Mouse (Mus musculus) Patski (cell line): ENCODE results near the gene Ppy. TPM values are rescaled to one million over a fixed set of nuclear protein-coding genes. Genes with fewer than 3 reads are reported as not detected.

Experiments
- ATAC-seq: fragments of 100-300 bp; one replicate; pipeline ENCODE4 v1.8.0; 2021
- CTCF ChIA-PET: fragments of 350-600 bp; sonication (Branson Sonifier 250); formaldehyde crosslinking; loops from one replicate; lab custom pipeline; 2022; ENCODE audit warnings: inconsistent platforms; lab: Charles Lee
- POLR2A ChIA-PET: fragments of 350-600 bp; sonication (Branson Sonifier 250); formaldehyde crosslinking; loops from one replicate; lab custom pipeline; 2022; ENCODE audit warnings: antibody characterized with exemption, inconsistent platforms; lab: Charles Lee
- DNase-seq: peaks from one replicate; pipeline ENCODE4 v3.0.0-alpha.2; 2011; ENCODE audit warnings: low read depth, low spot score
- H3K27me3 ChIP-seq: fragments of 371-371 bp; one replicate; pipeline ENCODE4 v1.5.1; 2021
- CTCF ChIP-seq: fragments of 100-300 bp; IDR thresholded peaks from one replicate; pipeline ENCODE4 v1.5.1; 2021
- in situ Hi-C: fragments of 300-500 bp; cut with MboI; formaldehyde crosslinking; loops from 3 replicates; pipeline ENCODE4 v1.11.1; 2018; ENCODE audit warnings: low pct_unique_long_range_greater_than_20kb, mixed read lengths
- polyA plus RNA-seq: library from polyadenylated mRNA; unstranded; gene quantifications from one replicate; pipeline ENCODE4 v1.2.3, GENCODE M21; 2021

Ppy gene
- polyA plus RNA-seq, 1 experiment from 2014 or later: not detected

DNA sequence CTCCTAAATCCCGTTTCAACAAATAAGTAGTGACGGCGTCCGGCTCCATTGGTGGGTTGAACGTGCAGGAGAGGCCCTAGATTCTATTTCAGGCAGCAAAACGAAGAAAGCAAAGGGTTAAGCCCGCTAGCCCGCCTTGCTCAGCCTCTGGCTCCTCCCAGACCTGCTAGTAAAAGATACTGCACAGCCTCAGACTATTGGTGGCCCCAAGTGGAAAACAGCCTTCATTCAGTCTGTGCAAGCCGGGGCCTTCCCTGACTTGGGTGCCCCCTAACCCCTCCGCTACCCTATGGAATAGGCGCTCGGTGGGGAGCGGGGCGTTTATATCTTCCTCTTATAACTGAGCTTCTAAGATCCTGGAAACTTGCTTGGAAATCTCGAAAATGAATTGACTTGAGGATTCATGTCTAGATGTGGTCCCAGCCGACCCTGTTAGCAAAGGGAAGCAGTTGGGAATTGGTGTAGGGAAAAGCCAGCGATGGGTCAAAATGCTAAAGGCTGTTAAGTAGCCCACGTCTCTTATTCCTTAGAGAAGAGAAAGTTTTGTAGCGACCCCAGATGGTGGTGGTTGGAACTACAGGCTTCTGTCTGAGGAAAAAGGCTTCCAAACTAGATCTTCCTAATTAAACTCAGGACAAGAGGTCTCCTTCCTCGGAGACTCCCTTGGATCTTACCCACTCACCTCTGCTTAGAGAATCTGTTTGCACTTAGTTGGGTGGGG lies 11.9 kb downstream of the Ppy start:
- POLR2A ChIA-PET: no interaction called here
- ATAC-seq: peak; percentile 14
- DNase-seq: no peak
- in situ Hi-C loops: no loop called here
- peaks cover 17% of the 10 kb centered on the region for H3K27me3 ChIP-seq
- TF ChIP-seq CTCF: peak; percentile 85
- CTCF ChIA-PET: interaction anchor here (1.6 kb wide), 1 partner anchor 46 kb away, joined by 3 read pairs; no protein-coding TSS in a partner anchor

DNA sequence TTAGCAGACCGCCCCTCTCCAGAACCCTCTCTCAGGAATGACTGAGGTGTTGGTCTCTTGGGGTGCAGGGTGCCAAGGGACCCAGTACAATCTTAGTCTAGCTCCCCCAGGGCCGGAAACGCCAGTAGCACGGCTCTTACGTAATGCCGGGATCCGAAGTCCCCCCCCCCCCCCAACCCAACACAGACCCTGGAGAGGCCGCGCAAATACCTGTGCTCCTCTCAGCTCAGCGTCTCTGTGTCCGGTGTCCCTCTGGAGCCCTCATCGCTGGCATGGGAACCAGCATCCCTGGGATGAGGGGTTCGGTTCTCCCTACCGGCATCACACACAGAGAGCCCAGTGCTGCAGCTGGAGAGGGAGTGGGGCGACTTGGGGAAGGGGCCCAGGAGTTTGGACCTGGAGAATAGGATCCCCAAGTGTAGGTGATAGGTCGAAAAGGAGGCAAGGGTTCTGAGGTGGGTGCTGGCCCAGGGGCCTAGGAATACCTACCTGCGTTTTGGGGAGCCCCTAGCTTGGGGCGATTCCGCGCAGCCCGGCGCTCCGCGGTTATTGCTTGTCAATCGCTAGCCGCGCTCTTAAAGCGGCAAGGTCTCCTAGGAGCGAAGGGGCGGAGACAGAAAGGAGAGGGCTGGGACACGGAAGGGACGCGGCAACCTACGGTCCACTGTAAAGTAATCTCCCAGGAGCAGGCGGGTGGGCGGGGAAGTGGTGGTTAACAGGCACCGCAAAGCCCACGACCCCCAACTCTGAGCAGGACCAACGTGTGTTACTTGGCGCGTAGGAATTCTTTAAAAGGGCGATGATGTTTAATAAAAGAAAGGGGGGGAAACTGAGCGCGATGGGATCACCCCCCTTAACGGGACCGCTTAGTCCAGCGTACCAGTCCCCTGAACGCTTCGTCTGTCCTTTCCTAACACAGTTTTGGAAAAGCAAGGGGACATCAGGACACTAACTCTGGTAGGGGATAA lies 12.9 kb downstream of the Ppy start, which contains the start of gene Mpp2:
Mpp2 (minus strand) TSS at position 585 of the 968 bp plus-strand sequence.
- ChIA-PET CTCF (no interaction called here), POLR2A (interaction anchor here (0.6 kb wide), 1 partner anchor 11 kb away, joined by 3 read pairs; no protein-coding TSS in a partner anchor)
- ATAC-seq (peak; percentile 33), DNase-seq (no peak)
- H3K27me3 ChIP-seq: peaks cover 17% of the 10 kb centered on the region
- TF ChIP-seq CTCF: no peak
- in situ Hi-C loops: no loop called here

DNA sequence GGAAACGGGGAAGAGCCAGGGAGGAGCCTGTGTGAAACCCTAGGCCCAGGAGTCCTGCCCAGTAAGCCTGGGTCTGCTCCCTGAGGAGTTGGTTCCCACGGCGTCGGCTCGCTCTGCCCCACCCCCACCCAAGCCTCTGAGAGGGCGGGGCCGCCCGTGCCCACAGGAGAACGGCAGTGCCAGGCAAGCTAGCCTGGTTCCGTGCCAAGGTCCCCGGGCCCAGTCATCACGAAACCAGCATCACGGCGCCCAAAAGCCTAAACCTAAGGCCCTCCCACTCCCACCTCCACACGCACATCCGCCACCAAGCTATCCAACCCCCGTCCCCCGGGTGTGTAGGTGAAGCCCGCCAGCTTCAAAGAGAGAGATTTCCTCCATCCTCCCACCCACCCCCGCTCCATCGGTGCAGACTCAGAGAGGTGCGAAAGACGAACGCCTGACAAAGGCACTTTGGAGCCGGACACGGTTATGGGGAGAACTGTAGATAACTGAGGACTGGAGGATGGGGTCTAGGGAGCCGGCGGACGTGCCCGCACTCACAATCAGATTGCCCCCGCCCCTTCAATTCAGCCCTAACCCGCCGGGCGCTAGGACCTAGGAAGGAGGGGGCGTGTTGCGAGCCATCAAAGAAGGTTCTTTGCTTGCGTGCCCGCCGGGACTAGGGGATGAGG lies 13.9 kb downstream of the Ppy start:
- DNase-seq (peak; percentile 51), ATAC-seq (peak; percentile 51)
- H3K27me3 ChIP-seq: peaks cover 10% of the 10 kb centered on the region
- in situ Hi-C loops: no loop called here
- ChIA-PET CTCF (interaction anchor here (2.5 kb wide), 1 partner anchor 27 kb away, joined by 9 read pairs; no protein-coding TSS in a partner anchor), POLR2A (interaction anchor here (0.6 to 1.0 kb wide), 3 partner anchors 10 to 1130 kb away, joined by 3 to 4 read pairs (median 3); no protein-coding TSS in a partner anchor)
- TF ChIP-seq CTCF: no peak

DNA sequence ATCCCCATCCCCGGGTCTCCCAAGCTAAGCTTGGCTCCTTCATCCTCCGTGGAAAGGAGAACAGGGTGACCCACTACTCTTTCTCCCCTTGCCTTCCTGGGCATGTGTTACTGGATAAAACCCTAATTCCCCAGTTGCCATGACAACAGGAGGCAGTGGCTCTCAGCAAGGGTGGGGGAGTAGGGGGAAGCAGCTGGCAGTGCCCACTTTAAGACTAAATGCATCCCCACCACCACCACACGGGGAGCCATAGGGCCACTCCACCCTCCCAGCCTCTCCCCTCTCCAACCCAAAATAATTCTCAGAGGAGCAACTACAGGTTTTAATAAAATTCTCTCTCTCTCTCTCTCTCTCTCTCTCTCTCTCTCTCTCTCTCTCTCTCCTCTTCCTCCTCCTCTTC lies 14.8 kb downstream of the Ppy start:
- ChIA-PET CTCF (interaction anchor here (2.5 kb wide), 1 partner anchor 26 kb away, joined by 9 read pairs; no protein-coding TSS in a partner anchor), POLR2A (interaction anchor here (0.6 kb wide), 1 partner anchor 1131 kb away, joined by 3 read pairs; no protein-coding TSS in a partner anchor)
- TF ChIP-seq CTCF: no peak
- in situ Hi-C loops: no loop called here
- peaks cover 2% of the 10 kb centered on the region for H3K27me3 ChIP-seq
- ATAC-seq (no peak), DNase-seq (no peak)

DNA sequence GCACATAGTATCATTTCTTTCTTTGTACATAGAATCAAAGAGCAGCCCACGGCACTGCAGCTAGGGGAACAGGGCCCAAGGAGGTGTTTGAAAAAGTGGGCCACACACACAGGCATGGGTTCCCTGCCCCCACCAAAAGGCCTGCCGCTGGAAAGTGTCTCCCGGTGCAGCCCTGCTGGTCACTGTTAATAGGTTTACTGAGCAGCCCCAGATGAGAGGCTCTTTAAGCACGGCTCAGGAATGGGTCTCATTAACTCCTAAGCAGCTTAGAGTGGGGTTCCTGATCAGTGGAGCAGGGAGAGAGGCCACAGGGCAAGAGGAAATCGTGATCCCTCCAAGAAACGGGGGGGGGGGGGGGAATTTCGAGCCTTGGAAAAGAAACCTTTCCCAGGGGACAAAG lies 17.0 kb downstream of the Ppy start:
- no peak for DNase-seq
- ChIA-PET POLR2A (interaction anchor here (1.3 kb wide), 1 partner anchor 12 kb away, joined by 4 read pairs; no protein-coding TSS in a partner anchor), CTCF (interaction anchor here (2.2 kb wide), 1 partner anchor 16 kb away, joined by 7 read pairs; no protein-coding TSS in a partner anchor)
- in situ Hi-C loops: no loop called here
- H3K27me3 ChIP-seq: no peaks in the 10 kb centered on the region
- no peak for ATAC-seq
- TF ChIP-seq CTCF: no peak

DNA sequence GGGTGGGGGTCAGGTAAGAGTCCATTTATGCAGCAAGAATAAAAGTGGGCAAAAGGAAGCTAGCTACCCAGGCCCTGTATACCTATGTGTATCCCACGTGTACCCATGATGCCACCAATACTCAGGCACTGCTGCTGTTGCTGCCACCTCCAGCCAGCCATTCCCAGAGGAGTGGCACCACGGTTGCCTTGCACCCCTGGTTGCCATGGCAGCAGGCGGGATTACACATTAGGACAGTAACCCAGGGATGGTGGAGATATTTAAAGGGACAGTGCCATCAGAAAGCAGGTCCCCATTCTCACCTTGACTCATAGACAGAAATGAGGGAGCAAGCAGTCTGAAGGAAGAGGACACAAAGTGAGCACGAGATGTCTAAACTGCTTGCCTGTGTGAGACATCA lies 17.9 kb downstream of the Ppy start:
- no peaks in the 10 kb centered on the region for H3K27me3 ChIP-seq
- ATAC-seq: no peak
- in situ Hi-C loops: no loop called here
- DNase-seq: no peak
- no peak for TF ChIP-seq CTCF
- ChIA-PET POLR2A (interaction anchor here (1.3 kb wide), 1 partner anchor 11 kb away, joined by 4 read pairs; no protein-coding TSS in a partner anchor), CTCF (interaction anchor here (2.2 kb wide), 1 partner anchor 15 kb away, joined by 7 read pairs; no protein-coding TSS in a partner anchor)

DNA sequence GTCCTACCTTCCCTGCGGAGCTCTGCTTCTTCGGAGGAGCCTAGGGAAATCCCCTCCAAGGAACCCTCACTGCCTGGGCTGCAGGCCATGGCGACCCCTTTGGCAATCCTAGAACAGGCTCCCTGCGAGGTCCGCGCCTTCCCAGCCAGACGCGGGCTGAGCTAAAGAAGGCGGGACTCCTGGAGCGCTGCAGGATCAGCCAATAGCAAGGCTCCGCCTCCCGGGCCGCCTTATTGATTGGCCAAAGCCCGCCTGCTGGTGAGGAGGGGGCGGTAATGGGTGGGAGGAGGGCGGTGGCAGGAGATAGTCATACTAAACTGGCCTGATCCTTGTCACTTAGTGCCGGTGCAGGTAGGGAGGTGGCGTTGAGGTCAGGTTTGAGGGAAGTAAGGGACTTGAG lies 18.8 kb downstream of the Ppy start:
- TF ChIP-seq CTCF: no peak
- DNase-seq (no peak), ATAC-seq (no peak)
- in situ Hi-C loops: no loop called here
- ChIA-PET POLR2A (interaction anchor here (1.0 kb wide), 1 partner anchor 15 kb away, joined by 6 read pairs; no protein-coding TSS in a partner anchor), CTCF (interaction anchor here (2.0 kb wide), 1 partner anchor 22 kb away, joined by 4 read pairs; no protein-coding TSS in a partner anchor)
- no peaks in the 10 kb centered on the region for H3K27me3 ChIP-seq

DNA sequence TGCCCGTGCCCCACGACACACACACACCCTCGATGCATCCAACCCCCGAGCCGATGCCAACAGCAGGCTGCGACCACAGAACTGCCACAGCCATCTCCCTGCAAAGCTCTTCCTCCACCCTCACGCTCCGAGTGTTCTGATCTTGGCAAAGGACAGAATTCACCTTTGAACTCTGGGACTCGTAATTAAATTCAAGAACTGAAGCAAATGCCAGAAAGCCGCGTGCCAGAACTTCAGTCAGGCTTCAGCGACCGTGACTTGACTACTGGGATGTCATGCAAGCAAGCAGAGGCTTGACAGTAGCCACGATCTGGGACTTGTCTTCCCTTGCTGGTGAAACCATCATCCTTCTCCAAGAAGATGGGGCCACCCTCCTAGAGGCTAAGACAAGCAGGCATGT lies 27.4 kb downstream of the Ppy start:
- DNase-seq: no peak
- ChIA-PET CTCF (interaction anchor here (1.6 kb wide), 1 partner anchor 29 kb away, joined by 4 read pairs; no protein-coding TSS in a partner anchor), POLR2A (no interaction called here)
- ATAC-seq: no peak
- H3K27me3 ChIP-seq: no peaks in the 10 kb centered on the region
- in situ Hi-C loops: no loop called here
- TF ChIP-seq CTCF: no peak

DNA sequence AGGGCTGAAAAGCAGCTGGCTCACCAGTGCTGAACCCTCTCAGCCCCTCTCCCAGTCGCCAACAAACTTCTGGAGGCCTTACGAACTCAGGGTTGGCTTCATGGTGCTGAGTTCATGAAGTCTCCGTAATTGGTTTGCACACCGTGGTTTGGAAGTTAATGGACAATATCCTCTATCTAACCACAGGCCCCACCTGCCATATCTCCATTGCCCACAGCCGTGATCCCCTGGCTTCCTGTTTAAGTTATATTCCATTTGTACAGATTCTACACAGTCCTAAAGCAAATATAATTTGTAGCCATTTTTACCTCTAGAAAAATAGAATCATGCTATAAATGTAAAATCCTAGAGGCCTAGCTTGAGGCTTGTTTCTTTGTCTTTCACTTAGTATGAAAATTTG lies 28.4 kb downstream of the Ppy start:
- DNase-seq (no peak), ATAC-seq (no peak)
- POLR2A ChIA-PET: interaction anchor here (1.2 kb wide), 1 partner anchor 11 kb away, joined by 4 read pairs; no protein-coding TSS in a partner anchor
- TF ChIP-seq CTCF: no peak
- CTCF ChIA-PET: interaction anchor here (1.6 kb wide), 1 partner anchor 30 kb away, joined by 4 read pairs; no protein-coding TSS in a partner anchor
- in situ Hi-C loops: no loop called here
- no peaks in the 10 kb centered on the region for H3K27me3 ChIP-seq
